Mouse (Mus musculus) cerebellum, postnatal 14 days (tissue): ENCODE data around the gene Lhfp.

ENCODE experiments used
- DNase-seq, 2 experiments: peaks; one replicate each; pipeline ENCODE4 v3.0.0; 2021; ENCODE audit warnings: mixed read lengths in 2 of 2

Lhfp gene

DNA sequence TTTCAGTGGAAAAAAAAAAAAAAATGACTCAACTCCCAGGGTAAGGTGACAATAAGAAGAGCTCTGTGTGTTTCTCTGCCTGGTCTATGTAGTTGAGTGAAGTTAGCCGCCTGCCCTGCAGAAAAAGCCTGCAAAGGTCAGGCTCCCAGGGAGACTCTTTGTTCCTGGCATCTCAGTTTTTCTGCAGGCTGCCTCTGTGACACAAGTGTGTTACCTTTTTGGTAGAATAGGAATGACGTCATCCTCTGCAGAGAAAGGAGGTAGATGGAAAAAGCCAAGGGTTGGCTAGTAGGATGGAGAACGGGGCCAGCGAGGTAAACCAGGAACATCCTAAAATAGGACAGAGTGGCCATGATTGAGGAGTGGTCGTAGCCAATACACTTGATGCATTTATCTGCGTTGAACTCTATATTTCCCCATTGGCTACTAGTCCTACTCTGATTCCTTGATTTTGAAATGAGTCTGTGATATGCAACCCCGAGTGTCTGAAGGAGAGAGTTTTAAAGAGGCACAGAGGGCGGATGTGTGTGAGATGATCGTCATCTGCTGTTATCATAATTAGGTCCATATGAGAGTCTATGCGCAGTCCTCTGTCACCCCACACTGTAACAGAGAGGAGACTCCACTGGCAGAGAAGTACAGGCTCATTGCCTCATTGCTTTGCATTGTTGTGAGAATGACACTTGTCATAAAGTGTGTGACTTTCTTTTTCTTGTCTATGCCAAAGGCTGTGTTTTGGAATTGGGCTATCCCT lies 132.2 kb downstream of the Lhfp start:
- no peak for DNase-seq

DNA sequence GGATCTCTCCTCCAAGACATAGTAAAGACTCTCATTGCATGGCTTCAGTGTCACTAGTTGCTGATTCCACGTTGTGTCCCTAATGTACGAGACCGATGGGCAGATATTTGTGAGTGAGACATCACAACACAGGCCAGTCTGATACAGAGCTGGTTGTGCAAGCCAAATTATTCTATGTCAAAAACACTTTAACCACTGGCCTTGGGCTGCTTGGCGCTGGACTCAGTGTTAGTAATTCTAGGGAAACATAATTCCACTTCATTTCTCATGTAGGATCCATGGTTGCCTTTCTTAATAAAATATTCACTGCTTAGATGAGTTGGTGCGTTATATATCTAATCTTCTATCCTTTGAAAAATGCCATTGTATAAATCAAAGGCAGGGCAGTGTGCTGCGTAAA lies 138.6 kb downstream of the Lhfp start:
- no peak for DNase-seq

DNA sequence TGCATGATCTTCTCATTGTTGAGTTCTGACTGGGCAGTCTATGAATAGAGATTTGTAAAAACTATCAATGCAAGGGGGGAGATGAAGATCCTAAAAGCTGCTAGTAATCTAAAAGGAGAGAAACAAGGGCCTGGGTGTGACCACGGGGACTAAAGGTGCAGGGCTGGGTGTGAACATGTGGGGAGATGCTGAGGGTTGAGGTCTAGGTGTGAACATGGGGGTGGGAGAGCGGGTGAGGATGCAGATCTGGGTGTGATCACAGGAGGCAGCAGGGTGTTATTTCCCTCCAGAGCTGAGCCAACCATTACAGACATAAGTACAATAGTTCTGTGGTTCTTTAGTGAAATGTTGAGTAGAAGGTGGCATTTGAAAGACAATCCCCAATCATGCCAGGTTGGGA lies 144.1 kb downstream of the Lhfp start:
- no peak for DNase-seq

DNA sequence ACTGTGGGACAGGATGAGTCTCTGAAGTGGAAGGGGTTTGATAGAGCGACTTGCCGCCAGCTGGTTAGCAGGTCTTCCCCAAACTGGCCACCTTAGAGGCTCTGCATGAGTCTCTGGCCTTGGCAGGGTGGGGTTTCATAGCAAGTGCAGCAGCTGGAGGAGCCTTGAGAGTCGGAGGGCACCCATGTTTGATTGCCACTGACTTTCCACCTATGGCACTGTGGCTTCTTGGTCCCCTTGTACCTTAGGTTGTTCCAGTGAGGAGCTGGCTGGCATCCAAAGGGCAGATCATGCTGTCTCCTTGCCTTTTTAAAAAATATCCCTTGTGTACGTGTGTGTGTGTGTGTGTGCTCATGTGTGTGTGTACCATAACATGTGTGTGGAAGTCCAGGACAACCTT lies 152.1 kb downstream of the Lhfp start:
- DNase-seq, result peak; percentile 61 to 66

DNA sequence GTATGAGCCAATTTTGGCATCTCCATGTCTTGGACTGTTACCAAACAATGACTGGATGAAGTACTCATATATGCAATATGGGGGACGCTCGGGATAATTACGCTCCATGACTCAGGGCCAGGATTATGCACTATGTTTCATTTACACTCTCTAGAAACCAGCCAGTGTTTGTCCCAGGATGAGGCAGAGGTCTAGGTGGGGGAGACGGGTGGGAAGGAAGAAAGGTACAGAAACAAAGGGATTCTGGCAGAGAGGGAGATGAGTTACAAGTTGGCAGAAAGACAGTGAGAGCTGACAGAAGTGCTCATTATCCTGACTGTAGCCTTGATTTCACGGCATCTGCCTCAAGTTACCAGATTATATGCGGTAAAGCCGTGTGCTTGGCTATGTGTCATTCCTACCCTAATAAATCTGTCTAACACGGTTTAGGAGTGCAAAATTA lies 154.4 kb downstream of the Lhfp start:
- DNase-seq, result no peak

DNA sequence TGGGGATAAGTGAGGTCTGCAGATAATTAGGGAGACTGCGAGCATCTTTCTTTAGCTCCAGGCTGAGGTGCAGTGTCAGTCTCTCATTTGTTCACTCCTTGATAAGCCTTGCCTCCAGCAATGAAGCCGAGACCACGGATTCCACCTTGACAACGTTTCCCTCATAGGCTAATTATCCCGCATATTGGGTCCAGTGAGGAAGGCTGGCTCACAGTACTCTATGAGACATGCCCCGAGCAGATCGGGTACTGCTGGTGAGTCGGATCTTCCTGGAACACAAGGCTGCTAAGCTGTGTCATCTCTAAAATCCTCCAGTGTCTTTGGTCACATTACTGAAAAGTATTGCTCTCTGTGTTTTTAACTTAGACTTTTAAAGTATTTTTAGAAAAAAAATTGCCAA lies 158.8 kb downstream of the Lhfp start:
- no peak for DNase-seq

DNA sequence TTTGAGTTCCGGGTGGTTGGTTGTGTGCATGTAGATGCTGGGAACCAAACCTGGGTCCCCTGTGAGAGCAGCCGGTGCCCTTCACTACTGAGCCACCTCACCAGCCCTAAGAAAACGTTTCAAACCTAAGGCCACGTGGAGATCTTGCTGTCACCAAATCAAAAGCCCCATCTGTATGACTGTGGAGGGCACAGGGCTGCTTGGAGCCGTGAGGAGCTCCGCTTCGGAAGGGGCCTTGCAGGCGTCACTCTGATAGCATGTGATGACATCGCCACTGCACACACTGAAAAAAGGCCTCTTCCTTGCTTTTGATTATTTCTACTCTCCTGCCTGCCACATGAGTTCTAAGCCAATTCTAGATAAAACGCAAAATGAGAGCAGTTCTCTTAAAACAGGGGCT lies 159.5 kb downstream of the Lhfp start:
- no peak for DNase-seq

DNA sequence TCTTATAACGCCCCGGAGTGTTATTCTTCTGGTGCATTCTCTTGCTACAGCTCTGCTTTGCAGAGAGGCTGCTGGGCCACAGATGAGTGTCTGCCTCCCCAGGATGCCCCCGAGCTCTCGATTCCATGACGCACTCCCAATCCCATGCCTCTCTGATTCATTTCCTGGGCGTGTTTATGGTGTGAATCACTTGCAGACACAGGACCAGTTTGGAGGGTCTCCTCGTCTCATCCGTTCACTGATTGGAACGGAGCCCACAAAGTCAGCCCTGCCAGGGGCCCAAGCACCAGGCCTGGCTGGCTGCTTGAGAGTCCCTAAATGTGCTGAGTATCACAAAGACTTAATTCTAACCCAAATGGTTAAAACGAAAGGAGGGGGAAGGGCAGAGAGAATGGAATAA lies 160.3 kb downstream of the Lhfp start:
- DNase-seq, result peak; percentile 53 to 68

DNA sequence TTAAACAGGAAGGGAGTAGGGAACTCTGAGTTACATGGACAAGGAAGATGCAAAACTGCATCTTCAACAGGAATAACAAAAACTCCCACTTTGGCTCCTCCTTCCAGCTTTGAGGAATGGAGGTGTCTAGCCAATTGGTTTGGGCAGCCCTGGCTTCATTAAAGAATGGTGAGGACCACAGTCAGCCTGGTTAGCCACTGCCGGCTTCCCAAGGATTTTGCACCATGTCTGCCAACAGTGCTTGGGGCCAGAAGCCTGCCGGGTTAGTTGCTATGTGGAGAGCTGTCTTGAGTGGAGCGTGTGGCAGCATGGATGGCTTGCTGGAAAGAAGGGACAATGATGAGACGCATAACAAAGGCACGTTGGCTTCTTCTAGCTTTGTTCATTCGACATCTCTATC lies 160.9 kb downstream of the Lhfp start:
- peak; percentile 75 to 90 for DNase-seq

DNA sequence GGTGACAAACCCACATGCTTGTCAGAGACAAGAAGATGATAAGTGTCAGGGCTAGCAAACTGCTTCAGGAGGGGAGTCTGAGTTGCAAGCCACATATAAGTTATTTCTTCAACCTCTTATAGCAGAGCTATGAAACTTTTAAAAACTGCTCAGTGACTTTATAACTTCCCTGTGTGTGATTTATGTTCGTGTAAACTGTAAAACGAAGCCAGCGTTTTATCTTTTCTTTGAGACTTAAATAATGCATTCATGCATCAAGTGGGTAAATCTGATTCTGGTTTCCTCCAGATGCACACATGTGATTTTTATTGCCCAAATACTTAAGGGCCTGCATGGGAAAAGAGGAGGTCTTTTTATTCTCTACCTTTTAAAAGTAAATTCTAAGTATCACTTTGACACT lies 161.4 kb downstream of the Lhfp start:
- no peak for DNase-seq

DNA sequence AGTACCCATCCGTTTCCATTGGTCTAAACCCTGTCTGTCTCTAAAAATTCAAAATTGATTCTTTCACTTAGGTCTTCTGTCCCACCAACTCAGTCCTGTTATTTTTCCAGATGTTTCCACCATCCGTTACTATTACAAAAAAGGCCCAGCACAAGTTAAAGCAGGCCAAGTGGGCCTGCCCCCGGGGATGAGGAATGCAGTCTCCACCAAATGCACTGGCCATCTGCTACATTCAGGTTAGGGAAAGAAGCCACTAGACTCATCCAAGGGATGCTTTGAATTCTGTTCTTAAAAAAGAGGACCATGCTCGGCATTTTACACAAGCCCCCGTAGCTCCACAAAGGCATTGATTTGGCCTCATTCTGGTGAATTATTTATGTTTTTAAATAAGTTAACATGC lies 162.3 kb downstream of the Lhfp start:
- peak; percentile 27 to 76 for DNase-seq

DNA sequence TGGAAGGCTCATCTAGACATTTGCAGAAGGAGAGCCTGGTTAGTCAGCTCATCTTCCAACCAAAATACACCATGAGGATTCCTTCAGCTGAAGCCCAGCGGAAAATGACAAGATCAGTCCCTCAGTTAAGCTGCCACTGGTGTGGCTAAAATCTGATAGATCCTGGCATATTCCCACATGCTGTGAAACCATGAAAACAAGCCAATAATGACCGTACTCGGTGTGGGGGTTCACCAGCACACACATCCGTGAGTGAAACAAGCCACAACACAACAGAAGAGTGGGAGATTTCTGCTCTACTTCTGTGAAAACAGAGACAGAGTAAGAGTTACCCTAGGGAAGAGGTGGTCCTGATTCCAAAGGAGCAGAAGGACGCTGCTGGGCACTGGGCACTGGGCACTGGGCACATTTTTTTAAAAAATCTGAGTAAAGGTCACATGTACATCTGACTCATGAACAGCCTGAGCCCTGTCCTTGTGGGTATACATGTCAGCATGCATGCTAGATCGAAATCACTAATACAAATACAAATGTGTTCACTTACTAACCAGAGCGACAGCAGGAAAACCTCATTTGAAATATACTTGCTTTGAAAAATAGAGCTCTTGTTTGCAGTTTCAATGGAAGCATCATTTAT lies 163.1 kb downstream of the Lhfp start:
- DNase-seq, result peak; percentile 47 to 78

DNA sequence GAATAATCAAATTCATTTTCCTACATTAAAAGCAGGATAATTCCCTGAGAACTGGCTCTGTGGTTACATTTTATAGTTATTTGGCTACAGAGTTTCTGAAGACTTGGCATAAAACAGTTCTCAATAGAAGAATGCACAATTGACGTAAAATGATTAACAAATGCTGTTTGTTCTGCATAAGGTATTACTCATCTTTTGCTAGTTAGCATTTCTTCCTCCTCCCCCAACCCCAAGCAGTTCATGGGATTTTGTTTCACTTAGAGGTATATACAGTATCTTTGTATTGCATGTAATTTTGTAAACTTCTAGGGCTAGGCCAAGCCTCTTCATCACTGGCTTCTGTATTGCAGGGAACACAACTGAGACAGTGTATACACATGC lies 163.6 kb downstream of the Lhfp start:
- no peak for DNase-seq

DNA sequence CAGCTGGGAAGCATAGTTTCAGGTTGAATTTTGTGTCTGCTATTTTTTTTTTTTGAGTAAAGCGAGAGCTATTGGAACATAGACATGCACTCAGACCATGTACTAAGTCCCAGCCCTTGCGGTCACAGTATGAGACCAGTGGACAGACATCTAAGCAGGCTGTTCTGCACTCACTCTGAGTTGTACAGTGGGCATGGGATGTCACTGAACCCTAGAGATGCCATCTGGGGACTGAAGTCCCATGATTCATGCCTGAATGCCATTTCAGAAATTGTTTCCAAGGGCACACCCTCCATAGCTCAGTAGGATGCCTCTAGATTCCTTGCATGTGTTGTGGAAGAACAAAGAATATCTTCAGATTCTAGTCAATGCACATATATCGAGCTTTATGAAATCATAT lies 164.4 kb downstream of the Lhfp start:
- peak in 1 of 2 experiments; percentile 45 for DNase-seq

DNA sequence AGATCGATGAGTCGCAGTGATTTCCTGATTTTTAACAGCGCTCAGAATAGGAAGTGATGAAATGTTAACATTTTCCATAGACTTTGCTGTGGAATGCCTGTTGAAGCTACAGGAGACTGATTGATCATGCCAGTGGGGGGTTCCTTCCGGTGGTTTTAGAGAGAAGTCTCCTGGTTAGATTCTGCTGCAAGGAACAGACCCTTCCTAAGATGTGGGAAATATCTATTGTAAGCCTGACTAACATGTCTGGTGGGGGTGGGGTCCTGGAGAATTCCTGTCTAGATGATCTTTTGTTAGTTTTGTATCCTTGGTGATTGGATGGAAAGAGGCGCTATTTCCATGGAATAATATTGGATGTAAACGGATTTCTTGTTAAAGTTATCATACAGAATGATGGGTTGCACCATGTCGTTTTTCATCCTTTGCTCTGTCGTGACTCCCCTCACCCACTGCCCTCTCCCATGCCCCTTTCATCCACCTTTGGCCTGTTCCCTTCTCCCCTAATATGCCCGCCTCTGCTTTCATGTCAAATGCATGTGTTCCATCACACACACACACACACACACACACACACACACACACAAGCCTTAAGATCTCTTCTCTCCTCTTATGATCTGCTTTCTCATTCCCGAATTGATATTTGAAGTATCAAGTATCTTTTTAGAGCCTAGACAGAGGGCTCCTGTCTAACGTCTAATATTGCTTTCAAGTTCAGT lies 165.3 kb downstream of the Lhfp start:
- no peak for DNase-seq

DNA sequence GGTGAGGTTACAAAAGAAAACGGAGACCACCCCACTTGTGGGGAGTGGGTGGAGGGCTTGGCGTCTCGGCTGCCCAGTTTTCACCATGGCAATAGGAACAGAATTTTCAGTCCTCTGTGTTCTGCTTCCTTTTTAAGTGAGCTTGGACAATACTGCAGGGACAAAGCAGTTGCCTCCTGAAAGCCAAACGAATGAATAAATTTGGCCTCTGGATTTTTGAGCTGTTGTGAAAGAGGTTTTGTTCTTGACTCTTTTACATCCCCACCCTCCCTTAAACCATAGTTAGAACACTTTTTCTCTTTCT lies 165.8 kb downstream of the Lhfp start:
- DNase-seq, result no peak

DNA sequence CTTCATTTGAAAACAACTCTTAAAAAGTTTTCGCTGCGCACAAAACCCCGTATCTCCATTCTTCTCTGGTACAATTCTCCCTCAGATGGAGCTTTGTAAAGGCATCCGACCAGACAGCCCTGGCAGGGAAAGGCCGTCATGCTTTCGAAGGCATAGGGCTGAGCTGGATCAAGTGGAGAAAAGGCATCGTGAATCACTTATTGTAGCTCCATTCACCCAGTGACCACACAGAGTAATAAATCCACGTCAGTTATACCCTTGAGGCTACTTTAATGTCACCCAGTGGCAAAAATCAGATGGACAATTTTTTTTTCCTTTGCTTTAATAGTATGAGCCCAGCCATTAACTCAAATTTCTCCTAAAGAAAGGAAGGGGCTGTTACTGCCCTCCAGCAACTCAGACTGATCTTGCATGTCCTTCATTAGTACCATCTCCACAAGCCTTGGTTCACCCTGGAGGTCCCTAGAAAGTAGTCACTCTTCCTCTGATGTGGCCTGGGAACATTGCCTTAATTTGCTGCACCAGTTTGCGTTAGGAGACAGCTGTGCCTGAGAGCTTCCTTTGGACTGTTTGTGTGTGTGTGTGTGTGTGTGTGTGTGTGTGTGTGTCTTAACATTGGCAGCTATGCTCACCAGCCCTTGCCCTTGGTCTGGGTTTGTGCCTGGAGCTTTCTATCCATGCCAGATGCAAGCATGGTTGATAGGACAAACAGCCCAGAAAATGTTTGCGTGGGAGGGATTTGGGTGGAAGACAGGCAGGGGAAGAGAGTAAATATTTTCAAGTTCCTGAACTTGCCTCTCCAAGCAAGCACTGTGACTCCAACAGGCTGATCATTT lies 169.6 kb downstream of the Lhfp start:
- peak; percentile 62 to 64 for DNase-seq

DNA sequence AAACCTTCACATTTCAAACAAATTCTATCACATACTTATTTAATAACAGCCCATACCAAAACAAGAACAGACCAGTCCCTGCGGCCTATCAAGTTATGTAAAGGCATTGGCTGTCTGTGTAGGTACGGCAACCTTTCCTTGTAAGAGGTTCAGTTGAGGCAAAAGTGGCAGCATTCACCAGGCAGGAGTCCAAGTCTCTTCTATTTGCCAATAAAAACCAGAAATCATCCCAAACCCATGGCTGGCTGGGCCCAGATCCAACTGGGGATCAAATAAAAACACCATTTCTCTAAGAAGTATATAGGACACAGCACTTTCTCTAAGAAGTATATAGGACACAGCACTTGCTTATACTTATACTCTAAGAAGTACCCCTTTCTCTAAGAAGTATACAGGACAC lies 171.3 kb downstream of the Lhfp start:
- DNase-seq, result peak; percentile 39 to 65

DNA sequence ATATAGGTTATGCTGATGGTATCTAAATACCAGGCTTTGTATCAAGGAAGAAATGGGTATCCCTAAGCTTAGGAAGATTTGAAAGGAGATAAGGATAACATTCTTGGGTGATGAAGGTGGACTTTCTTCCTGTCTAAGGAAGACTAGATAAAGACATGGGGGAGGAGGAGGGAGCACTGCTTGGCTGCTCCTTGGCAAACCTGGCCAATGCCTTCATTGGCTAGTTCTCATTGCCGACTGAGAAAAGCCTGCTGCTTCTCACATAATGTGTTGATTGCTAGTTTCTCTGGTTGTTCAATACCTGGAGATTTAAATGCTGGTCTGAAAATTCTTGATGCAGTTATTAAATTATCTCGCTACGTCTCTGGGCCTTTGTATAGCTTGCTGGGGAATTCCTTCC lies 172.0 kb downstream of the Lhfp start:
- peak in 1 of 2 experiments; percentile 41 for DNase-seq

DNA sequence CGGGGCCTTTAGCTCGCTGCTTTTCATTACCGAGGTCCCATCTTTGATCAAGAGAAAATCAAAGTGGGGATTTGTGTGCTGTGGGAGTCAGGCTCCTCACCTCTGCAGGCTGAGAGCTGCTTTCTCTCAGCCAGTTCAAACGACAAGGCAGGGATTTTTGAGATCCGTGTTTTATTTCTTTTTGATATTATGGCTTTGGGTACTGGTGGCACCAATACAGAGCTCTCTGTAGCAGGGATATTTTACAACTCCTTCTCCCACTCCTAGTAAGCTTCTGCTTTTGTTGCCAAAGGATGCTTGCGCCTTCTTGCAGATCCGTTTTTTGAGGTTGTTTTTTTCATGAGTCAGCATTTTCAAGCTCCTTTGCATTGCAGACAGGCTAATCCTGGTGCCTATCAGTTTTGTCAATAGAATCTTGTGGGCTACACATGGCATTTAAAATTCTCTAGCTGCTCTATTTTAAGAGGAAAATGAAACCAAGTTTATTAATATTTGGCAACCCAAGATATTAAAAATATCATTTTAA lies 172.5 kb downstream of the Lhfp start:
- DNase-seq, result no peak

DNA sequence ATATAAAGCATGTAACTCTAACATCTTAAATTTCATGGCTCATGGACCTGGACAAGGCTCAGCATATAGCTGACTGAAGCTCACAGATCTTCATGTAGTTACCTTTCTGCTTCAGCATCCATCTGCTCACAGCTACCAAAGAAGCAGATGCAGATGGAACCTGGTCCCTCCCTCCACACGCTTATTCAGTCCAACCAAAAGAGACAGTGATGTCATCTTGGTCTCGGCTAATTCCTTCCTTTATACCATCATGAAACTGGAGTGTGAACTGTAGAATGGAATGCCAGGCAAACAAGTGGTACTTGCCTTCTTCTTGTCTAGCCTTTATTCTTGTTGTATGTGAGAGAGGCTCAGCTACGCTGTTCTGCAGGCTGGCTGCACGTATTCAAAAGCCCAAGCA lies 173.1 kb downstream of the Lhfp start:
- no peak for DNase-seq

DNA sequence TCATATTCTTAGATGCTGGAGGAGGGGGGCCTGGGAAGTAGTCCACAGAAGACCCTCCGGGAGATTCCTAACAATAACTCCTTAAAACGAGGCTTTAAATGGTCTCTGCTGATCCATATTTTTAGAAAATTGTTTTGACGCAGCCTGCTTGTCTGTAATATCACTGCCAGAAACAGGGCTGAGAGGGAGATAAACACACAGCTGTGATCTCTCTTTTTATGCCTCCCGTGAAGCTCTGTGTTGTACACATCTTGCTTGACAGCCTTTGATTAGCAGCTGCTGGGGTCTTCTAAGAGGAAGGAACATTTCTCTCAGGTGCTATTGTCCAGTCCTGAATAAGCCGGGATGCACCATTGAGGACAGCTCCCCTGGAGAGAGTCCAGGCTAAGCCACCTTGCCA lies 176.4 kb downstream of the Lhfp start:
- no peak for DNase-seq
